Mouse (Mus musculus): Measurements from ENCODE around the gene Sox5.

The Sox5 gene

DNA sequence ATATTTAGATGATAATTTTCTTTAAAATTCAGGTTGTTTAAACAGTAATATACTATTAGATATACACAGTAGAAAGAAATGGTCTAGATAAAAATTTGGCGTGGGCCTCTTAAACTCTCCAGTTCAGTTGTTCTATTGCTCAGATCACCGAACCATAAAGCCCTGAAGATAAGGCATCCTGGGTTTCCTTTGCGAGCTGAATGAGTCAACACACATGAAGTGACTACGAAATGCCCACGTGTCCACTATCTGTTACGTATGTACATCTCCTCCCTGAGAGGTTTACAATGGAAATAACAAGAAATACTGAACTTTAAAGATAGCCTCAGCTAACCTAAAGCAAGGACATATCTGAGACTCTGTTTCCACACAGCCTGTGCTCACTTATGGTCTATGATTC lies 296.2 kb downstream of the Sox5 start:
- no peak for DNase-seq (ENCODE audit: low spot score in 2 of 2)

DNA sequence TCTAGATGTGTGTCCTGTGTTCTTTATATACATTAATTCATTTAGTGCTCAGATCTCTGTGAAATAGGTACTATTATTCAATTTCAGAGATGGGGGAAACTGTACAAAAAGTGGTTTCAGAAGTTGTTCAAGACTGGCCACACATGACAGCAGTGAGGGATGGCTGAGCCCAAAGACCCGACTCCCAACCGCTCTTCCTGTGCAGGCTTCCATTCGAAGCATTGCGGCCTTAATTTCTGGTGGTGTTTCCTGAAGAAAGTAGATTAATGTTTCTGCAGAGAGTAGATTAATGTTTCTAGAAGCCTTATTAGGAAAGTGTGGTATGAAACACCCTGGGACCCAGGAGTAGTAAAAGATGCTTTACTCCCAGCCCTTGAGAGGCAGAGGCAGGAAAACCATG lies 298.6 kb downstream of the Sox5 start:
- DNase-seq (ENCODE audit: low spot score in 2 of 2): no peak

DNA sequence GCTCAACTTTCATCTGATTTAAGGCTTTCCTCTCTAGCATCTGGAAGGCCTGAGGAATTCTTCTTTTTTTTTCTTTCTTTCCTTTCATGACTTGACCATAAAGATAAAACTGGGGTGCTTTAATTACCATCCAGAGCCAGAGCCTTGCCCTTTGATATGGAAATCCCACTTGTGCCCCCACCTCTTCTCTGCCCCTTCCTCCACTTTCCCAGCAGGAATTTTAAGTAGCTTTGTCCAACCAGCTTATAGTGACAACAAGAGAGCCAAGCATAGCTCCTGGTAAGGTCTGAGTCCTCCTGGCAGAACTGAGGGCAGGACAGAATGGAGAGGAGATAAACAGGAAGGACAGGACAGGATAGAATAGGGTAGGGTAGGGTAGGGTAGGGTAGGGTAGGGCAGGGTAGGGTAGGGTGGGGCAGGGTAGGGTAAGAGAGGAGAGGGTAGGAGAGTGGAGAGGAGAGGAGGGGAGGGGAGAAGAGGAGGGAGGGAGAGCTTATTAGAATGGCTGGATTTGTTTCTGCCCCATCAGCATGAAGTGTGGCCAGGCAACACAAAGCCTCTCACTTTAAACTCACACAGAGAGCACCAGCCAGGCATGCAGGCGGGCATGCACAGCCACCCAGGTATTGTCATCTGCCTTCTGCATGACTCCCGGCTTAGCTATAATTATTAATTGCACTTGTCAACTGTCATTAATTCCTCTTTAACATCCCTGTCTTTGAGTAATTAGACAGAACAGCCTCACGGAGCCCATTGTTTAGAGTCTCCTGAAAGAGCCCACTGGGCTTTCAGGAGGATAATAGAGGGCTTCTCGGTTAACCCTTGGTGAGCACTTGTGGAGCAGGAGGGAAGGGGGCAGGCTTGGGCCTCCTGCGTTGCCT lies 300.9 kb downstream of the Sox5 start:
- DNase-seq (ENCODE audit: low spot score in 2 of 2): no peak

DNA sequence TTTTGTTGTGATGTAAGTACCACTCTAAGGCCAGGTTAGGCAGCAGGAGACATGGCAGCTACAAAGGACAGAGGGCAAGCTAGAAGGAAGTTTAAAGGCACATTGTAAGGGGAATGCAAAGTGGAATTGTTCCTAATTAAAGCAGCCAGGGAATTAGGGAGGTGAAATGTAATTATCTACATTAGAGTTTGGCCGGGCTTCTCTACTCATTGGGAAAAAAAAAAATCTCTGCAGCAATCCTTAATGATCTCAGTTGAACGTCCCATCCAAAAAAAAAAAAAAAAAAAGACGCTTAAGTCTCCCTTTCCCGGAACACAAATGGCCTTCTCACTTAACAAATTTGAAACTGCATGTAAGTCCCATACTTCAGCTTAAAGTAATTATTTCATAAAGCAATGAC lies 301.9 kb downstream of the Sox5 start:
- DNase-seq (ENCODE audit: low spot score in 2 of 2): no peak

DNA sequence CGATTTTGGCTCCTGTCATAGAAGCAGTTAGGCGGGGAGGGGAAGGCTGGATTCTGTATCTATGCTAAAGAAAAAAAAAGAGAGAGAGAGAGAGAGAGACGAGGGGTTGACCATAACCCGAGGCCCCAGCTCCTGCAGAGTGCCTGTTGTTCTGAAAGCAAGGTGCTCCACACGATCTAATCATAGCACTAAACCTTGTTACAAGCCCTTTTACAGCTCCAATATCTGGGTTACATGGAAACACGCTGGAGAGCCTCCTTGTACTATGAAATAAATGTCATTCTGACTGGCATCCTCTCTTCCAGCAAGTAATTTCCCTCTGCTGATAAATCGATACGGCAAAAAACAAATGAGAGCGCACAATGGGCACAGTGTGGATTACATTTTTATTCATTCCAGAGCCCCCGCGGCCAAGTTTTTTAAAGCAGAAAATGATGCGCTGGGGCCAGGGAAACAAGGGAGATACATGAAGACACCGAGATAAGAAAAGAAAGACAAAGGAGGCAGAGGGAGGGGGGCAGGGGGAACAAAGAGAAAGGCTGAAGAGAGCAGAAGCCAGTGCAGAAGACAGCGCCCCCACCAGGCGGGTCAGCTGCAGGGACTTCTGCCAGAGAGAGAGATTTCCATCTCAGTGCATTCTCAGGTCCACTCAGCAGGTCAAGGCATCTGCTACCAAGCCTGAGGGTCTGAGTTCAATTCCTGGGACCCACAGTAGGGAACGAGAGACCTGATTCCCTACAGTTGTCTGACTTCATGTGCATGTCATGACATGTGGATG lies 304.3 kb downstream of the Sox5 start:
- no peak for DNase-seq (ENCODE audit: low spot score in 2 of 2)

DNA sequence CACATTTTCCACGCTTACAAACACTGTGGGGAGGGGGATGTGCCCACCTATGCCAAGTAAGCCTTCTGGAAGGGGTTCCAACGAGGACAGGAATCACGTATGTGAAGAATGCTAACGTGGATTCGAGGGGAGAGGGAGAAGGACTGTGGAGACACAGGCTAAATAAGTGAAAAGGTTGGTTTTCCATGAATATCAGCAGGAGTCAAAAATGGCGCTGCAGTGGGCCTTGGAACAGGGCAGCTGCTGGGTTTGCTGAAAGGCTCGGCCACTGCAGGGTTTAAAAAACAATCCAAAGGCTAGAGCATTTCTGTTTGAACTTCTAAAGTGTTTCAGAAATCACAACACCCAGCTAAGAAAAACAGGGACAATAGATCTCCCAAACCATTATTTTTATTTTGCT lies 308.3 kb downstream of the Sox5 start:
- DNase-seq (ENCODE audit: low spot score in 2 of 2): no peak

DNA sequence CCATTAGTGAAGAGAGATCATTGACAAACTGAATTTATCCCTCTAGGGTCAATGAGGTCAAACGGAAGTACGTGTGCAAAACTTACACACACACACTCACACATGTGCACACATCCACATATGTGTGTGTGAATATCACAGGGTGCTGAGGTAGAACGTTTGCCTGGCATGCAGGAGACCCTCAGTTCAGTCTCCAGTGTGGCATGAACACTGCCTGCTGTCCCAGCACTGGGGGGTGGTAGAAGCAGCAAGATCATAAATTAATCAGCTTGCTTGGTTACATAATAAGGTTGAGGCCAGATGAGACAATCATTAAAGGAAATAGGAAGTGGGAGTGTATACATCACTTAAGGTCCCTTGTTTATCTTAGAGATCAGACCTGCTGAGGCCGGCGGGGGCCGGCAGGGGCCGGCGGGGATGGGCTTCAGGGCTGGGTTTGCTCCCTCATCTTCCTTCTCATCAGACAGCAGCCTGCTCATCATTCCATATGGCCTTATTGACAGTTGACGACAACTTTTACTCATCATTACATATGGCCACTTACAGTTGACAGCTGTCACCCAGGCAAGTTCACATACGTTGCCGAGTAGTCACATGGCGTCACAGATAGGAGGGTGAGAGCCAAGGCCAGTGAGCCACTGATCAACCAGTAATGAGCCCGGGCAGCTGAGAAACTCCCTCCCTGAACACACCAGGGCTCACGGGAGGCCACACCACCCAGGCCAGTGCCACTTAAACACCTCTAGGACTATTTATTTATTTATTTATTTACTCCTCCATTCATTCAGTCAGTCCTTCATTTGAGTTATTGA lies 309.5 kb downstream of the Sox5 start:
- DNase-seq (ENCODE audit: low spot score in 2 of 2): no peak

DNA sequence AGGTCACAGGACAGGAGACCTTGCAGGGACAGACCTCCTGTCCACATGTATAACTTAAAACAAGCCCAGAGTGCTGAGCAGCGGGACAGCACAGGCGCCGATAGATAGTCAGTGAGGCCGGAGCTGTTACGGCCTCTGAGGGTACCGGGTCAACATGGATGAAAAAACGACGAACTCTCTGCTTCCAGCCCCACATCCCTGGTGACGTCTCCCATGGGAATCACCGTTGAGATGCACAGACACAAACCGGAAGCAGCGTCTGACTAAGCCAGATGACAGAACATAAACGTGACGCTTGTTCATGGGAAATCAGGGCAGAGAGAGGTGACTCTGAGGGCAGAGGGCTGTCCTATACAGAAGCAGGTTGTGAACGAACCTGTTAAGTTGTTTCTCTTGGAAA lies 315.1 kb downstream of the Sox5 start:
- no peak for DNase-seq (ENCODE audit: low spot score in 2 of 2)

DNA sequence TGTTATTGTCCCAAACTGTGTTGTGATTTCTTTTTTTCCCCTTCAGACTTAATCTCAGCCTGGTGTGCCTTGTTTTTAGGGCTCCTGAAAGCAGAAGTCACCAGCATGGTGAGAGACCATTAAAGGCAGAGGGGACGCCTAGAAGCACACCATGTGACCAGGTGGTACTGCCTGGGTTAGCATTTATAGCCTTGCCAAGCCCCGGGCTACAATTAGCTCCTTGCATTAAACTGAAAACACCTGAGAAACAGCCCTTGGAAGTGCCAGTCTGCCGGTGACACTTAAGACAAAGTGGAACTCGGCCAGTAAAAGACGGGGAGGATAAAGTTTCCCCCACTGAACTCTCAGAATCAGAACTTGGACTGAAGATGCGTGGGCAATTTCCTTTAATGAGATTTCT lies 318.1 kb downstream of the Sox5 start:
- DNase-seq (ENCODE audit: low spot score in 2 of 2): no peak

DNA sequence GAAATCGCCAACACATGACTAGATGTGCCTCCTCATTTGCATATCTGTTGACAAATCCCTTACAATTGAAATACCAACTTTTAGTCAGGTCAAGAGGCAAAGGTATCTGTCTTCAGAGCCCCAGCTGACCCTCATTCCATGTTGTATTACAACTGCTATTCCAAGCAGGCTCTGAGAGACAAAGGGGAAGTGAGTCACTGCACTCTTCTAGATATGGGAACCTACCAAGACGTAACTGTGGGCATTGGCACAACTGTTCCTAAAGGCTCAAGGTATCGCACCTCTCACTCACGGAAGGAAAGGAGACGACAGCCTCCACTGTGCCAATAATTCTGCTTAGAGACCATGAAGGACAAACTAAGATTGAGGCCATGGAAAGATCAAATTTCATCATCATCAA lies 318.5 kb downstream of the Sox5 start:
- DNase-seq (ENCODE audit: low spot score in 2 of 2): no peak

DNA sequence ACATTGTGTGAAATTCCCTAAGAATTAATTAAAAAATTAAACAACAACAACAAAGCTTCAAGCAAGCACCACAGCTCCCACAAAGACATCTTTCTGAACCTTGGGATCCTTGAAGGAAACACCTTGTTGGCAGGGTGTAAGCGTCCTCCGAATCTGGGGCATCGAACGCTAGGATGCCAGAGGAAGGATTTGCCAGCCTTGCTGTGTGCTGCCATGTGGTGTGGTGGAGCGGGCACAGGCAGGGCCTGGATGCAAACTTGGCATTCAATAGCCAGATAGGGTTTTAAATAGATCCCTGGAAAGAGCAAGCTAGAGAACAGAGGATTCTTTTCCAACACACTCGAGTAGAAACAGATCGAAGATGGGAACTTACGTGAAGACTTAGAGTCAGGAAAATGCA lies 322.3 kb downstream of the Sox5 start:
- DNase-seq (ENCODE audit: low spot score in 2 of 2): no peak

DNA sequence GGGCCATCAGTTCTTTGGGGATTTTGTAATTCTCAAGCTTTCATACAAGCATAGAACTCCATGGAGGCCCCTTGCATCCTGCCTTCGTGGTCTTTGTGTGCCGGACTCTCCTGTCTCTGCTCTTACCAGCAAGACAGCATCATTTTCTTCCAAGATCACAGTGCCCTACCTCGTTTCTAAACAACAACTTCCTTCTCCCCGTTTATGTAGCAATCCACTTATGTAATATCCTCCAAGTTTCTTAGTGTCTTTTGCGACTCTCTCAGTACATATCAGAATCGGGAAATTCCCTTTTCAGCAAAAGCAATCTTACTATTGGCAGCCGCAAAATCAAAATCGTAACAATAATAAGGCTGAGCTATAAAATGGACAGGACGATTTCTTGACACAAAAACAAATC lies 324.3 kb downstream of the Sox5 start:
- no peak for DNase-seq (ENCODE audit: low spot score in 2 of 2)

DNA sequence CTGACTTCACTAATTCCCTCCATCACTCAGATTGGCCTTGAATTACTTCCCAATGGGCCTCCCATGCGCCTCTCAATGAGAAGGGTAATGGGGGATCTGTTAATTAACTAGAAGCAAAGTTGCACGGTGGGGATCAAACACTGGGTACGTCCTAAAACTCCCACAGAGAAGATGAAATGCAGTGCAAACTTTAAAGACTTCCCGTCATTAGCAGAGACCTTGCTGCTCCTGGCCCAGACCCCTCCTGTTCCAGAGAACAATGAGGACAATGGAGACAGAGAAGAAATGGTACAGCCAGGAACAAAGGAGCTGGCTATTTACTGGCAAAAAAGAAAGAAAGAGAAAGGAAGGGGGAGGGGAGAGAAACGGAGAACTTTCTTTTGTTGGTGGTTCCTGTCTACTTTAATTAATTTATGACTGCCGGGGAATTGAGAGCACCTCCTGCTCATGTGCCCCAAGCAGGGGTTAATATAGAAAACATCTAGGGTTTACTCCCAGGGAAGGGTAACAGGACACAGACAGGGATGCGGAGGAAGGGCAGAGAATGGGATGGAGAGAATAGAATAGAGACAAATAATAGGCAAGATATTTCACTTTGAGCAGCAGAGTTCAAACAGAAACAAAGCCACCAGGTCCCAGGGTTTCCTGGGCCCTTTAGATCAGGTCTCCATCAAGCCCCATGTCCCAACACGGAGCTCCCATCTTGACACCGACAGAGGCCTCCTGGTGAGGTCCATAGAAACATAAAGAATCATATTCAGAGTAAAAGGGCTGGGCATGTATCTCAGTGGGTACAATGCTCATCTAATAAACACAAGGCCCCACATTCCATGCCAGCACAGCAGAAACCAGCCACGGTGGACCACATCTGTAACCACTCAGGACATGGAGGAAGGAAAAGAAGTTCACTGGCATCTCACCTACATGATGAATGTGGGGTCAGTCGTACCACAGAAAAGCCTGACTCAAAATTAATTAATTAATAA lies 327.2 kb downstream of the Sox5 start:
- DNase-seq (ENCODE audit: low spot score in 2 of 2): no peak

DNA sequence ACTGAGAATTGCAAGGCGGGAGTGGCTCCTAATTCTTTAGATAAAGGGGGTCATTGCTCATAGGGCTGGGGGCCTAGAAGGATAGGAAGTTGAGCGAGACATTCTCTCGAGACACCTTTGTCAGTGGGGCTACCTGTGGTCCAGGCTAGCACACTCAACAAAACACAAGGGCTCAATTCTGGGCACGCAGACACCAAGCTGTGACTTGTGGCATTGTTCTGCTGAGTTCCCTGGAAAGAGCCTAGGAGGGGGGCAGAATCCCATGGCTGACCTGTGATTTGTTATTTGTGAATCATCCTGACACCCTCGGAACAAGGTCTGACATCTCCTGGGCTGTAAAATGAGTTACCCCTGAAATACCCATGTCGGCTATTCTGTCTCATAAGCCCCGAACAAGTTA lies 328.2 kb downstream of the Sox5 start:
- DNase-seq (ENCODE audit: low spot score in 2 of 2): no peak

DNA sequence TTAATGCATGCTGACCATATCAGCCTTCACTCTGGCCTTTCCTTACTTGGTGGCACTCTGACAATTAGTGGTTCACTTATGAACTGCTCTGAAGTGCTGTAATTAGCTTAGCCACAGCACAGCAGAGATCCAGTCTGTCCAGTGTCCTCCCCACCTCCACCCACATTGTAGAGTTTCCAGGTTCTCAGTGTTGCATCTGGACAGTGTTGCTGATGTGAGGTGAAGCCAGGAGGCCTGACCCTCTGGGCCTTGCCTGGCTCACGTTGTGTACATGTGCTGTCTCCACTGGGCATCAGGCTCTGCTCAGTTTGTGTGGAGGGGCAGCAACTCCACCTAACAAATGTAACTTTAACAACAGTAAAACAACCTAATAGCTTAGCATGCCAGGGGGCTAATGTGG lies 328.6 kb downstream of the Sox5 start:
- DNase-seq (ENCODE audit: low spot score in 2 of 2): no peak

DNA sequence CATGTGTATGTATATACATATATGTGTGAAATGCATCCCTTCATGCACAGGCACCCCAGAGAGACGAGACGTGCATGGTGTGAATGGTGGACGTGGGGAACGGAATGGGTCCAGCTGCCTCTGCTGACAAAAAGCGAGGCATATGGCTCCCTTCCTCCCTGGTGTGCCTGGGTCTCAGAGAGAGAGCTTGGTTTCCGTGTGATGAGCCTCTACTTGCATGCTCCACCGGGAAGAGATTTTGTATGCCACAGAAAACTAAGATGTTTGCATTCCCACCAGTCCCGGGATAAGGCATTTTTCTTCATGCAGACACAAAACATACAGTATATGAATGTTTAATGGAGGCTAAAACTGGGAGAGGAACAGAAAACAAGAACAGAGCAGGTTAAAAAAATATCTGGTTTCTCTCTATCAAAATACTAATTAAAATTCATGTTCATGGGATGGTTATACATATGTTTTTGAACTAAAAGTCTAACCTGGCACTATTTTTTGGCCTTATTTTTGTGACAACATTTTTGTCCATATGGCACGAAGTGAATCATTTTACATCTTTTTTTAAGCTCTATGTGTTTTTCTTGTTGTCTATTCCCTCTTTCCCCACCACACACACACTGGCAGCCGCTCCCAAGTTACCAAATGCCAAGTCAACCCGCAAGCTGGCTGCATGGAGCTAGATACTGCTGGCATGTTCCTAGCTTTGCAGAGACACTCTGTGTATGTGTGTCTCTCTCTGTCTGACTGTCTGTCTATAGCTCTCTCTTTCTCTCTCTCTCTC lies 329.4 kb downstream of the Sox5 start:
- no peak for DNase-seq (ENCODE audit: low spot score in 2 of 2)

DNA sequence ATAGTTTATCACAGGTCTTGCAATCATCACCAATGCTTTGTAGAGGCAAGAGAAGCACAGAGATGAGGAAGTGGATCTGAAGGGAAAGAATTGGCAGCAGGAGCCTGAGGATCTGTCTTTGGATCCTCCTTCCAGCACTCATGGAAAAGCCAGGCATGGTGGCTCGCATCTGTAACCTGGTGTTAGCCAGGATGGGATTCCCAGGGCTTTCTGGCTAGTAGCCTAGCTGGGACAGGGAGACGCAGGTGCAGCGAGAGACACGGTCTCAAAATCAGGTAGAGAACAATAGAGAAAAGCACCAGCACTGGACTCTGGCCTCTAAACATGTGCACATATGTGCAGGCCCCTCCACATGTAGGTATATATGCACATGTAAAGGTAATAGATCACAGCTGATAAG lies 330.1 kb downstream of the Sox5 start:
- DNase-seq (ENCODE audit: low spot score in 2 of 2): no peak

DNA sequence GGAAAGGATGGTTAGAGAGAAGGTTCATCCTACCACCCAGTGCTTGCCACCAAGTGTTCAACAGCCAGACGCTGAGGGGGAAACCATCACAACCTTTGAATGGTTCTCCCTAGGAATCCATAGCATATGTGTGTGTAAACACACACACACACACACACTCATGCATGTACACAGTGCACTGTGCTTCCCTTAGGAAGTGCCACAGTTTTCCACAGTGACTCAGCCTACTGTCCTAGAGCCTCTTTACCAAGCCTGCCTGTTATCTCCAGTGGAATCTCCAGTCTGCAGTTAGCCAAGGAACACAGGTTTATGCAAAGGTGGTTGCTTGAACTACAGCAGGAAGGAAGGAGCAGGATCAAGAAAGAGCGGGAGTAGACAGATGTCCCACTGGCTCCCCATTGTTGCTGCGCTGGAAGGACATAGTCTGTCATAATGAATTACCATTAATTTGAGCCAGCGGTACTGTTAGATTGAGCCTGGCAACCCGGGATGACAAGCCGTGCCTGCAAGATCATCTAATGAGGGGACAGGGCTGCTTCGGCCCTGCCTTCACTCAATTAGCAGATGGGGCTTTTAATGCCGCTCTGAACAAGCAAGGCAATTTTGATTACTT lies 335.9 kb downstream of the Sox5 start:
- DNase-seq (ENCODE audit: low spot score in 2 of 2): no peak

DNA sequence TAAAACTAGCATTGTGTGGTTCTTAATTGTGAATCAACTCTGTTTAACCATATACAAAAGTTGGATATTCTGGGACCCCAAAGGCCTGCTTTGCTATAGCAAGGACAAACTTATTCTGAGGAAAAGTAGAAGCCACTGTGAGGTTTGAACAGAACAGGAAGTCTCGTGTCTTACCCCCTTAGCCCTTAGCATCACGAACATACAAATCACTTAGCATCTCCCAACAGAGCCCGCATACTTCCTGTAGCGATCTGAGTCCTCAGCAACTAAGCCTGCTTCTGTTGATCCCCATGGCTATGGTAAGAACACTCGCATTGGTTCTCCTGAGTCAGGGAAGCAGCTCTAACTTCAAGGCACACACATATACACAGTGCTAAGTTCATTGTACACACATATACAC lies 337.4 kb downstream of the Sox5 start:
- no peak for DNase-seq (ENCODE audit: low spot score in 2 of 2)

DNA sequence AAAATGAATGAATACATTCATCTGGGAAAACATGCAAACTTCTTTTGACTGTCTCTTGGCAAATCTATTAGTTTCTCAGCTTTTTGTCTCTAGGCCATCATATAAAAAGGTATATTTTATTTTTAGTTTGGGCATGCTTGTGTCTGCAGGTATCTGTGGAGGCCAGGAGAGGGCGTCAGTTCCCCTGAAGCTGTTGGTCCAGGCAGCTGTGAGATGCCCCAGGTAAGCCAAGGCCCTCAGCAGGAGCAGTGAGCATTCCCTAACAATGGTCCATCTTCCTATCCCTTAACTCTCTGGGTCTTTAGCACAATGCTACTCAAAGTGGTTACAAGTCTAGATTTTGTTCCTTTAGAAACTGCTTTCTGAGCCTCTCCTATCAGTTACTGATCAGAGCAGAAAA lies 338.1 kb downstream of the Sox5 start:
- no peak for DNase-seq (ENCODE audit: low spot score in 2 of 2)

All from urinary bladder, postnatal 36 days (tissue).